Mouse (Mus musculus): ENCODE measurements at regions not wholly inside any gene's neighbourhood (a gene's known extent, or its start where the extent isn't known, plus 50 kb on each side); places are given as distances from the start of the nearest gene placed in this dataset.
"Not testable (repeated sequence)": the region's sequence is repeated elsewhere in the genome, so short reads cannot be mapped to it uniquely, and the experiment has no call there.

- no peak for DNase-seq (ENCODE audit: low spot score in 2 of 2)
Observed at GRCm38 (mm10) chr8:42442786-42443185, 698.5 kb downstream of the Triml1 start.

- no peak for DNase-seq (ENCODE audit: low spot score in 2 of 2)
Observed at GRCm38 (mm10) chr8:42402632-42403031, 738.7 kb downstream of the Triml1 start.

GRCm38 (mm10) chr8:42396886-42397285 is 744.4 kb downstream of the Triml1 start:
- DNase-seq (ENCODE audit: low spot score in 2 of 2) = no peak

- no peak for DNase-seq (ENCODE audit: low spot score in 2 of 2)
Observed at GRCm38 (mm10) chr8:42388816-42389215, 752.5 kb downstream of the Triml1 start.

GRCm38 (mm10) chr8:42348073-42348603 is 793.1 kb downstream of the Triml1 start:
- DNase-seq (ENCODE audit: low spot score in 2 of 2) = no peak

GRCm38 (mm10) chr8:42334708-42335107 is 806.6 kb downstream of the Triml1 start:
- no peak for DNase-seq (ENCODE audit: low spot score in 2 of 2)

GRCm38 (mm10) chr8:42324663-42325062 is 816.6 kb downstream of the Triml1 start:
- DNase-seq (ENCODE audit: low spot score in 2 of 2) = peak; percentile 27

- no peak for DNase-seq (ENCODE audit: low spot score in 2 of 2)
Observed at GRCm38 (mm10) chr8:42322862-42323261, 818.4 kb downstream of the Triml1 start.

- no peak for DNase-seq (ENCODE audit: low spot score in 2 of 2)
Observed at GRCm38 (mm10) chr8:42311060-42311459, 830.2 kb downstream of the Triml1 start.

GRCm38 (mm10) chr8:42291392-42291791 is 849.9 kb downstream of the Triml1 start:
- DNase-seq (ENCODE audit: low spot score in 2 of 2) = no peak

GRCm38 (mm10) chr8:42282011-42282410 is 859.3 kb downstream of the Triml1 start:
- DNase-seq (ENCODE audit: low spot score in 2 of 2) = no peak

- no peak for DNase-seq (ENCODE audit: low spot score in 2 of 2)
Observed at GRCm38 (mm10) chr8:42253358-42253757, 836.5 kb upstream of the Frg1 start.

GRCm38 (mm10) chr8:42242321-42242720 is 825.4 kb upstream of the Frg1 start:
- DNase-seq (ENCODE audit: low spot score in 2 of 2) = not testable (repeated sequence)

- no peak for DNase-seq (ENCODE audit: low spot score in 2 of 2)
Observed at GRCm38 (mm10) chr8:42219857-42220600, 803.2 kb upstream of the Frg1 start.

- DNase-seq (ENCODE audit: low spot score in 2 of 2) = no peak
Observed at GRCm38 (mm10) chr8:42210943-42211342, 794.1 kb upstream of the Frg1 start.

GRCm38 (mm10) chr8:42209989-42210388 is 793.1 kb upstream of the Frg1 start:
- no peak for DNase-seq (ENCODE audit: low spot score in 2 of 2)

- DNase-seq (ENCODE audit: low spot score in 2 of 2) = peak in 1 of 2 experiments; percentile 24
Observed at GRCm38 (mm10) chr8:42197257-42197656, 780.4 kb upstream of the Frg1 start.

- DNase-seq (ENCODE audit: low spot score in 2 of 2) = no peak
Observed at GRCm38 (mm10) chr8:42193902-42194550, 777.2 kb upstream of the Frg1 start.

- DNase-seq (ENCODE audit: low spot score in 2 of 2) = no peak
Observed at GRCm38 (mm10) chr8:42187083-42187482, 770.2 kb upstream of the Frg1 start.

GRCm38 (mm10) chr8:42183288-42183878 is 766.5 kb upstream of the Frg1 start:
- DNase-seq (ENCODE audit: low spot score in 2 of 2) = no peak

GRCm38 (mm10) chr8:42162441-42162840 is 745.6 kb upstream of the Frg1 start:
- no peak for DNase-seq (ENCODE audit: low spot score in 2 of 2)

GRCm38 (mm10) chr8:42157006-42157405 is 740.1 kb upstream of the Frg1 start:
- DNase-seq (ENCODE audit: low spot score in 2 of 2) = no peak

- DNase-seq (ENCODE audit: low spot score in 2 of 2) = no peak
Observed at GRCm38 (mm10) chr8:42156588-42156987, 739.7 kb upstream of the Frg1 start.

All from right cerebral cortex, postnatal 10 days (tissue).